Mouse (Mus musculus): ENCODE results near the gene Adh5. TPM values are rescaled to one million over a fixed set of nuclear protein-coding genes. Genes with fewer than 3 reads are reported as not detected.

The Adh5 gene
- total and polyA plus RNA-seq, 3 experiments: 128 to 351 (median 187) TPM

DNA sequence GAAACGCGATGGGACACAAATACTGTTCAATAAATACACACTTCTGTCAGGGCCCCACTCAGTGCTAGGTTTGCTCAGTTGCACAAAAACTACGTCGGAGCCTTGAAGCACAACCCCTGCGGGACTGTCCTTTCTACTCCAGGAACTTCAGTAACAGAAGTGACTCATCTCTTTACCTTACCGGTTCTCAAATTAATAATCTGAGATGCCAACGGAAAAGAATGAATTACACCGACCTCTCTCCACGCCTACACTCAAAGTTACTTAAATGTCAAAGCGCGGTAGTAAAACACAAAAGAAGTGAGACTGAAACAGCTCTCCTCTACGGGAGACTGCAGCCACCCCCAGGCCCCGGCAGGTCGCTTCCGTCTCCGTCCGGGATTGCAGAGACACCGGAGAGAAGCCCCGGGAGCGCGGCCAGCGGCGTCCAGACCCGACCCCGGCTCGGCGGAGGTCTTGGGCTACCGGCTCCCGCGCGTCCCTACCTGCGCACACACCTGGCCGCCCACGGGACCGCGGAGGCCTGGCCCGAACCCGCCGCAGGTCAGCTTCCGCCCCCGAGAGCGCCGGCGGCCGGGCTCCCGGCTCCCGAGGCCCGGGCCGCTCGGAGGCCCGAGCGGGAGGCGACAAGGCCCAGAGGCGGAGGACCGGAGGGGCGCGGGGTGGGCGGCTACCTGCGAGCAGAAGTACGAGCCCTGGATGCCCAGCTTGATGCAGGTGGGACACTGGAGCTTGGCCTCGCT is 45.9 kb downstream of the Adh5 start:
- Histone ChIP-seq H3K36me3 (ENCODE audit: control insufficient read depth in 1 of 2, insufficient read depth in 2 of 2, low read length in 2 of 2) (peaks cover 10 to 18% of the 10 kb centered on the region in 2 experiments), H3K4me3 (ENCODE audit: control insufficient read depth in 1 of 2, insufficient read depth in 1 of 2, low read depth in 2 of 2, low read length in 2 of 2) (peak overlapping the region; percentile 76), H3K27me3 (ENCODE audit: control insufficient read depth in 1 of 2, insufficient read depth in 2 of 2, low read length in 2 of 2) (no peaks in the 10 kb centered on the region), H3K9ac (ENCODE audit: control insufficient read depth, low read depth, low read length, poor library complexity, severe bottlenecking) (peak overlapping the region; percentile 98), H3K4me1 (ENCODE audit: control insufficient read depth in 1 of 2, insufficient read depth in 2 of 2, low read length in 2 of 2) (peaks cover under 1 to 8% of the 10 kb centered on the region in 2 experiments; a peak in 2 of 4 replicates), H3K9me3 (replicated peaks; ENCODE audit: insufficient read depth, low read length) (no peaks in the 10 kb centered on the region), H3K27ac (ENCODE audit: control insufficient read depth, low read depth, low read length) (peak overlapping the region; percentile 81), H3K79me2 (ENCODE audit: control insufficient read depth, insufficient read depth, low read length, poor library complexity) (peaks cover 43% of the 10 kb centered on the region)
- DNase-seq (ENCODE audit: low read depth, low spot score): peak; percentile 69
- TF ChIP-seq MXI1 (IDR thresholded peaks at IDR 0.05; ENCODE audit: low read depth, low read length) (peak; percentile 31; the same call in 1 of the 2 replicates), NELFE (IDR thresholded peaks at IDR 0.05; ENCODE audit: low read depth, low read length) (no peak), RAD21 (IDR thresholded peaks at IDR 0.05; ENCODE audit: low read depth, low read length) (no peak), POLR2AphosphoS2 (IDR thresholded peaks at IDR 0.05; ENCODE audit: low read length) (no peak), UBTF (IDR thresholded peaks at IDR 0.05; ENCODE audit: borderline replicate concordance, insufficient read depth, low read depth, low read length) (peak; percentile 75), CHD1 (IDR thresholded peaks at IDR 0.05; ENCODE audit: low read depth, low read length) (peak; percentile 52; the same call in 1 of the 2 replicates), TBP (IDR thresholded peaks at IDR 0.05; ENCODE audit: low read depth, low read length) (0 out of 2 replicates have a peak, but pooled peaks have one; percentile 39), HCFC1 (IDR thresholded peaks at IDR 0.05; ENCODE audit: low read depth, low read length) (peak; percentile 1; the same call in 1 of the 2 replicates), SIN3A (IDR thresholded peaks at IDR 0.05; ENCODE audit: low read length) (peak; percentile 56)

- Histone ChIP-seq H3K9ac (ENCODE audit: control insufficient read depth, low read depth, low read length, poor library complexity, severe bottlenecking) (peak within 1 kb of the TSS; percentile 98), H3K9me3 (replicated peaks; ENCODE audit: insufficient read depth, low read length) (no peaks in the 10 kb centered on the region), H3K4me1 (ENCODE audit: control insufficient read depth in 1 of 2, insufficient read depth in 2 of 2, low read length in 2 of 2) (peaks cover 3 to 10% of the 10 kb centered on the region in 2 experiments; a peak in 2 of 4 replicates), H3K27ac (ENCODE audit: control insufficient read depth, low read depth, low read length) (peak within 1 kb of the TSS; percentile 98), H3K4me3 (ENCODE audit: control insufficient read depth in 1 of 2, insufficient read depth in 1 of 2, low read depth in 2 of 2, low read length in 2 of 2) (peak within 1 kb of the TSS; percentile 89 to 92), H3K79me2 (ENCODE audit: control insufficient read depth, insufficient read depth, low read length, poor library complexity) (peaks cover 40% of the 10 kb centered on the region), H3K27me3 (ENCODE audit: control insufficient read depth in 1 of 2, insufficient read depth in 2 of 2, low read length in 2 of 2) (no peaks in the 10 kb centered on the region), H3K36me3 (ENCODE audit: control insufficient read depth in 1 of 2, insufficient read depth in 2 of 2, low read length in 2 of 2) (peaks cover 8 to 20% of the 10 kb centered on the region in 2 experiments)
- DNase-seq (ENCODE audit: low read depth, low spot score): peak; percentile 95
- TF ChIP-seq TAL1 (IDR thresholded peaks at IDR 0.05; ENCODE audit: low read length): no peak
- TF ChIP-seq BHLHE40 (IDR thresholded peaks at IDR 0.05; ENCODE audit: borderline replicate concordance, low read depth, low read length): no peak
- no peak; the same call in 1 of the 2 replicates for TF ChIP-seq RCOR1 (IDR thresholded peaks at IDR 0.05; ENCODE audit: low read depth, low read length)
- peak; percentile 92 for TF ChIP-seq SIN3A (IDR thresholded peaks at IDR 0.05; ENCODE audit: low read length)
- peak; percentile 92 for TF ChIP-seq POLR2AphosphoS2 (IDR thresholded peaks at IDR 0.05; ENCODE audit: low read length)
- no peak; the same call in 1 of the 2 replicates for TF ChIP-seq KAT2A (conservative IDR thresholded peaks at IDR 0.05; ENCODE audit: low read depth, low read length)
- no peak for TF ChIP-seq MYB (IDR thresholded peaks at IDR 0.05; ENCODE audit: low read depth, low read length)
- TF ChIP-seq TBP (IDR thresholded peaks at IDR 0.05; ENCODE audit: low read depth, low read length): peak; percentile 46; the same call in 1 of the 2 replicates
- TF ChIP-seq CHD2 (IDR thresholded peaks at IDR 0.05; ENCODE audit: low read length): no peak
- no peak for TF ChIP-seq ELF1 (IDR thresholded peaks at IDR 0.05; ENCODE audit: low read depth, low read length)
- TF ChIP-seq EP300 (IDR thresholded peaks at IDR 0.05; ENCODE audit: low read depth in 1 of 2, low read length in 2 of 2): 0 out of 4 replicates have a peak, but pooled peaks of 1 of the 2 experiments have one; percentile 24
- TF ChIP-seq JUND (IDR thresholded peaks at IDR 0.05; ENCODE audit: low read depth, low read length): no peak
- TF ChIP-seq USF2 (IDR thresholded peaks at IDR 0.05; ENCODE audit: borderline replicate concordance in 1 of 2, insufficient read depth in 1 of 2, low read depth in 1 of 2, low read length in 2 of 2): 0 out of 4 replicates have a peak, but pooled peaks of 1 of the 2 experiments have one; percentile 20
- no peak for TF ChIP-seq ZKSCAN1 (IDR thresholded peaks at IDR 0.05; ENCODE audit: low read depth, low read length)
- TF ChIP-seq ZNF384 (IDR thresholded peaks at IDR 0.05; ENCODE audit: low read depth, low read length): peak; percentile 4; the same call in 1 of the 2 replicates
- TF ChIP-seq NRF1 (IDR thresholded peaks at IDR 0.05; ENCODE audit: insufficient read depth, low read depth, low read length, poor library complexity, severe bottlenecking): peak; percentile 93
- peak; percentile 87 for TF ChIP-seq USF1 (IDR thresholded peaks at IDR 0.05; ENCODE audit: low read depth, low read length)
- peak; percentile 23 for TF ChIP-seq HCFC1 (IDR thresholded peaks at IDR 0.05; ENCODE audit: low read depth, low read length)
- TF ChIP-seq POLR2A (IDR thresholded peaks at IDR 0.05; ENCODE audit: control insufficient read depth in 1 of 2, insufficient read depth in 1 of 2, low read depth in 1 of 2, low read length in 2 of 2, poor library complexity in 1 of 2): peak; percentile 80 to 98
- TF ChIP-seq ETS1 (IDR thresholded peaks at IDR 0.05; ENCODE audit: low read depth, low read length): peak; percentile 50
- peak; percentile 84 for TF ChIP-seq NELFE (IDR thresholded peaks at IDR 0.05; ENCODE audit: low read depth, low read length)
- peak; percentile 82 for TF ChIP-seq MAZ (IDR thresholded peaks at IDR 0.05; ENCODE audit: low read depth, low read length)
- peak; percentile 95 for TF ChIP-seq MYC (IDR thresholded peaks at IDR 0.05; ENCODE audit: low read depth, low read length)
Measured at GRCm38 (mm10) chr3:138489327-138490033, 46.6 kb downstream of the Adh5 start, which contains the start of gene Metap1. Gene Metap1, minus strand, starts transcription at chr3:138489515.
